In genomic region chr10:99116650-99117615, GRCm38 (mm10) we compare ENCODE assay signal across 14 mouse cellular contexts. TPM values are rescaled to one million over a fixed set of nuclear protein-coding genes. Genes with fewer than 3 reads are reported as not detected.
DNase-seq lines count a peak whose midpoint lies in the region; ATAC-seq lines count a peak whose summit lies in the region.
"Had no signal": no experiment of that assay in that cellular context is flagged by ENCODE, and none has a peak within 500 bp of the region (broad histone marks: within the 10 kb centered on the region; RNA-seq: fewer than 3 reads in every experiment).

No protein-coding gene starts in this region.

- 0 out of 2 replicates have a peak, but pooled peaks have one; percentile 29 for ATAC-seq in heart, embryonic 16.5 days (replicated peaks; ENCODE audit: extremely low read depth, insufficient read depth, low FRiP score)
- peak; percentile 74 for ATAC-seq in CD4-positive, CD25-positive, alpha-beta regulatory T cell, adult 4 months
- peak; percentile 65 for ATAC-seq in inflammation-experienced regulatory T-cells, adult 6 months
- no peak for ATAC-seq in stomach, embryonic 15.5 days (ENCODE audit: insufficient read depth, low FRiP score, low read depth)
- no peak for ATAC-seq in midbrain, embryonic 13.5 days

- no peak overlapping the region for H3K4me3 ChIP-seq in heart, embryonic 16.5 days (ENCODE audit: low read length)
- H3K4me3 ChIP-seq in stomach, embryonic 15.5 days (replicated peaks), result no peak overlapping the region
- H3K4me3 ChIP-seq in hindbrain, embryonic 10.5 days, result no peak overlapping the region
- H3K4me3 ChIP-seq in midbrain, embryonic 13.5 days (replicated peaks), result no peak overlapping the region
- H3K4me3 ChIP-seq: liver, embryonic 13.5 days had no signal

- 85% methylated on average over 16 of the region's 16 CpGs for WGBS in heart, embryonic 16.5 days
- 72% methylated on average over 16 of the region's 16 CpGs for WGBS in stomach, embryonic 15.5 days
- 89% methylated on average over 16 of the region's 16 CpGs for WGBS in hindbrain, embryonic 10.5 days
- 93% methylated on average over 16 of the region's 16 CpGs for WGBS in midbrain, embryonic 13.5 days

- no peaks in the 10 kb centered on the region for H3K27me3 ChIP-seq in heart, embryonic 16.5 days (ENCODE audit: control insufficient read depth, insufficient read depth, low read length)
- H3K27me3 ChIP-seq in stomach, embryonic 15.5 days (replicated peaks), result no peaks in the 10 kb centered on the region
- H3K27me3 ChIP-seq in hindbrain, embryonic 10.5 days (ENCODE audit: insufficient read depth, poor library complexity, severe bottlenecking), result no peaks in the 10 kb centered on the region
- no peaks in the 10 kb centered on the region for H3K27me3 ChIP-seq in midbrain, embryonic 13.5 days
- H3K27me3 ChIP-seq: liver, embryonic 13.5 days had no signal

- peaks cover 10% of the 10 kb centered on the region for H3K4me1 ChIP-seq in heart, embryonic 16.5 days (ENCODE audit: control insufficient read depth, insufficient read depth, low read length)
- H3K4me1 ChIP-seq in stomach, embryonic 15.5 days, result peaks cover 14% of the 10 kb centered on the region
- peaks cover 20% of the 10 kb centered on the region; the same call in 1 of the 2 replicates for H3K4me1 ChIP-seq in hindbrain, embryonic 10.5 days (replicated peaks)
- H3K4me1 ChIP-seq in midbrain, embryonic 13.5 days (replicated peaks), result peaks cover 18% of the 10 kb centered on the region

- DNase-seq in heart, adult 9 months (ENCODE audit: low spot score in 2 of 2), result no peak
- no peak for DNase-seq in adipocyte (ENCODE audit: low spot score)
- no peak for DNase-seq in hindbrain, embryonic 10.5 days (ENCODE audit: low spot score)
- DNase-seq: adrenal gland, postnatal 25 days; heart, postnatal 36 days; kidney, adult 18-20 months; liver, embryonic 13.5 days; right cerebral cortex, postnatal 14 days had no signal

- no peak overlapping the region for H3K4me2 ChIP-seq in heart, embryonic 16.5 days (ENCODE audit: low read depth, low read length)
- H3K4me2 ChIP-seq in stomach, embryonic 15.5 days, result no peak overlapping the region
- no peak overlapping the region for H3K4me2 ChIP-seq in midbrain, embryonic 13.5 days (replicated peaks)
- H3K4me2 ChIP-seq: liver, embryonic 13.5 days had no signal

- H3K36me3 ChIP-seq in heart, embryonic 16.5 days (ENCODE audit: control insufficient read depth, insufficient read depth), result no peaks in the 10 kb centered on the region
- H3K36me3 ChIP-seq in stomach, embryonic 15.5 days, result no peaks in the 10 kb centered on the region
- H3K36me3 ChIP-seq in hindbrain, embryonic 10.5 days, result no peaks in the 10 kb centered on the region
- no peaks in the 10 kb centered on the region for H3K36me3 ChIP-seq in midbrain, embryonic 13.5 days
- H3K36me3 ChIP-seq: liver, embryonic 13.5 days had no signal

- H3K27ac ChIP-seq in heart, embryonic 16.5 days (ENCODE audit: low read length), result no peak overlapping the region
- peak overlapping the region; percentile 42; the same call in 1 of the 2 replicates for H3K27ac ChIP-seq in stomach, embryonic 15.5 days
- H3K27ac ChIP-seq in hindbrain, embryonic 10.5 days, result no peak overlapping the region
- no peak overlapping the region for H3K27ac ChIP-seq in midbrain, embryonic 13.5 days
- H3K27ac ChIP-seq: liver, embryonic 13.5 days had no signal

- H3K9me3 ChIP-seq in heart, embryonic 16.5 days (replicated peaks; ENCODE audit: control insufficient read depth, low read length), result no peaks in the 10 kb centered on the region
- H3K9me3 ChIP-seq in stomach, embryonic 15.5 days, result no peaks in the 10 kb centered on the region
- no peaks in the 10 kb centered on the region for H3K9me3 ChIP-seq in hindbrain, embryonic 10.5 days
- no peaks in the 10 kb centered on the region for H3K9me3 ChIP-seq in midbrain, embryonic 13.5 days
- H3K9me3 ChIP-seq: liver, embryonic 13.5 days had no signal

- no peak overlapping the region for H3K9ac ChIP-seq in heart, embryonic 16.5 days (ENCODE audit: low read length)
- no peak overlapping the region for H3K9ac ChIP-seq in stomach, embryonic 15.5 days
- no peak overlapping the region for H3K9ac ChIP-seq in midbrain, embryonic 13.5 days (replicated peaks)
- H3K9ac ChIP-seq: liver, embryonic 13.5 days had no signal

RNA-seq across cellular contexts. Expression of gene Galnt4, which starts 9.0 kb away (rescaled TPM):
- polyA plus RNA-seq in heart, embryonic 16.5 days (2015; fragmentation: Nextera tagmentation; extraction: Ambion mirVana), result 5.6 and 6.1 TPM in 2 replicates
- 1 to 10 TPM; 2.8 to 3.3 TPM for polyA plus RNA-seq in CD4-positive, CD25-positive, alpha-beta regulatory T cell, adult 4 months (2017; shearing (Covaris generic))
- polyA plus RNA-seq in inflammation-experienced regulatory T-cells, adult 6 months (2017; shearing (Covaris generic)), result 1 to 10 TPM; 2.6 to 3.4 (median 3.4) TPM
- polyA plus RNA-seq in stomach, embryonic 15.5 days (2015; fragmentation: Nextera tagmentation; extraction: Ambion mirVana), result 26.2 and 30.0 TPM in 2 replicates
- polyA plus RNA-seq in hindbrain, embryonic 10.5 days (2016; fragmentation: Nextera tagmentation; extraction: Ambion mirVana), result 3.5 and 4.4 TPM in 2 replicates
- polyA plus RNA-seq in midbrain, embryonic 13.5 days (2015; fragmentation: Nextera tagmentation; extraction: Ambion mirVana), result 3.4 TPM in 2 replicates

RNA-seq across cellular contexts. Expression of gene Phxr2, which starts 9.2 kb away (rescaled TPM):
- not detected in 2 replicates for polyA plus RNA-seq in heart, embryonic 16.5 days (2015; fragmentation: Nextera tagmentation; extraction: Ambion mirVana)
- under 1 TPM in 1 of 2 experiments, not detected in 1; 0.47 TPM for polyA plus RNA-seq in CD4-positive, CD25-positive, alpha-beta regulatory T cell, adult 4 months (2017; shearing (Covaris generic))
- polyA plus RNA-seq in inflammation-experienced regulatory T-cells, adult 6 months (2017; shearing (Covaris generic)), result not detected
- not detected in 2 replicates for polyA plus RNA-seq in stomach, embryonic 15.5 days (2015; fragmentation: Nextera tagmentation; extraction: Ambion mirVana)
- 0.24 TPM in 1 of 2 replicates, not detected in the other for polyA plus RNA-seq in hindbrain, embryonic 10.5 days (2016; fragmentation: Nextera tagmentation; extraction: Ambion mirVana)
- polyA plus RNA-seq in midbrain, embryonic 13.5 days (2015; fragmentation: Nextera tagmentation; extraction: Ambion mirVana), result not detected in 2 replicates
- polyA plus RNA-seq: liver, embryonic 13.5 days; midbrain, postnatal 0 days had no signal

RNA-seq across cellular contexts. Expression of gene Poc1b, which starts 10.1 kb away (rescaled TPM):
- polyA plus RNA-seq in heart, embryonic 16.5 days (2015; fragmentation: Nextera tagmentation; extraction: Ambion mirVana), result 8.1 and 10.0 TPM in 2 replicates
- polyA plus RNA-seq in CD4-positive, CD25-positive, alpha-beta regulatory T cell, adult 4 months (2017; shearing (Covaris generic)), result 10 to 100 TPM; 10.0 TPM
- polyA plus RNA-seq in inflammation-experienced regulatory T-cells, adult 6 months (2017; shearing (Covaris generic)), result 10 to 100 TPM in 1 of 3 experiments, 1 to 10 TPM in 2; 6.8 to 10.9 (median 7.9) TPM
- polyA plus RNA-seq in stomach, embryonic 15.5 days (2015; fragmentation: Nextera tagmentation; extraction: Ambion mirVana), result 17.7 and 21.6 TPM in 2 replicates
- 27.6 and 33.4 TPM in 2 replicates for polyA plus RNA-seq in hindbrain, embryonic 10.5 days (2016; fragmentation: Nextera tagmentation; extraction: Ambion mirVana)
- 12.8 and 13.7 TPM in 2 replicates for polyA plus RNA-seq in midbrain, embryonic 13.5 days (2015; fragmentation: Nextera tagmentation; extraction: Ambion mirVana)

Comparison
In these comparisons a context has a peak if more than half of its experiments do, and no peak if none do; other contexts are left out.
1. ATAC-seq: peak in heart, embryonic 16.5 days (single experiment), CD4-positive, CD25-positive, alpha-beta regulatory T cell, adult 4 months (single experiment) and inflammation-experienced regulatory T-cells, adult 6 months (single experiment); none in stomach, embryonic 15.5 days (single experiment) and midbrain, embryonic 13.5 days (single experiment).